Mouse (Mus musculus) brown adipose tissue, adult 24 weeks (tissue): ENCODE results near the gene Tmod1. TPM values are rescaled to one million over a fixed set of nuclear protein-coding genes. Genes with fewer than 3 reads are reported as not detected.

ENCODE experiments used
- H3K27ac ChIP-seq: fragments of 200-500 bp; replicated peaks from 2 replicates; pipeline ENCODE4 v1.5.1; 2012; ENCODE audit warnings: low read depth, mild to moderate bottlenecking, low read length
- H3K4me1 ChIP-seq: fragments of 200-500 bp; 2 replicates; pipeline ENCODE4 v1.6.1; 2012; ENCODE audit warnings: low read length, mixed read lengths; ENCODE audit not compliant: control insufficient read depth, insufficient read depth, insufficient read length
- H3K4me3 ChIP-seq: fragments of 200-500 bp; 2 replicates; pipeline ENCODE4 v1.5.1; 2012; ENCODE audit warnings: low read depth, mild to moderate bottlenecking, low read length, moderate library complexity; ENCODE audit not compliant: insufficient read depth
- polyA plus RNA-seq: library from polyadenylated mRNA; stranded (reverse); fragments of >200 nt; gene quantifications from 2 replicates; pipeline ENCODE4 v1.2.4, GENCODE M21; 2012; ENCODE audit not compliant: missing spikeins, insufficient read depth, insufficient read length

The Tmod1 gene
- polyA plus RNA-seq, 1 experiment: 2.3 TPM

DNA sequence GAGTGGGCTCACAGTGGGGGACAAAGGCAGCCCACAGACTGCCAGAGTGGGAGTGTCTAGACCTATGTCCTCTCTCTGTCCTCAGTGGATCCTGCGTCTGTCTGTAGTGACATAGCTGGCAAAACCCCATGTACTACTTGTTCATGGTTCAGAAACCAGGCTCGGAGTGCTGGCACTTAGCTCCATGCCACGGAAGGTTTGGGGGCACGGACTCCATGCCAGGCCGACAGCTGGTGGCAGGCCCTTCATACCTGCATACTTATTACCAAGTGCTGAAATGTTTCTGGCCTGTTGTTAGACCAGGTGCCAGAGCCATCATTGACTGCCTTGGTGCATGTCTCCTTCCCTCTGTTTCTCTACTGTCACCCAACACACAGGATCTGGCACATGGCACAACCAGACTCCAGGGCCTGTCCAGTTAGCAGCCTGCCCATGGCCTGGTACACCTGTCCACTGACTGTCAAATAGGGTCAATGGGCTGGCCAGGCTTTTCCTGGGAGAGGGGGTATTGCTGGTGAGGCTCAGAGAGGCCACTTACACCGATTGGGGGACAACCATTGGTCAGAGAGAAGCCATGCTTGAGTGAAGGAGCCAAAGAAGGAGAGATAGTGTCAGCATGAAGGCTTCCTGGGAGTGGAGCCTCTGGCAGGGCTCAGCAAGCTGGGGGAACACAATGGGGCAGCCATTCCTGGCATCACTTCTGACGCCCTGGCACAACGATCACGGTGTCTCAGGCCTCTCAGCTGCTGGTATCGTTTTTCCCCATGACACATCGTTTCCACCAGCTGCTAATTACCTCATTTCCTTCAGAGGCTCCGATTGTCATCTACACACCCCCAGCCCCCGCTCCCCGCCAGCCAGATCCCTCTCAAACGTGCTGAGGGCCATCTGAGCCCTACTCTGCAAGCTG, 56.4 kb downstream of the Tmod1 start:
- H3K27ac ChIP-seq: no peak overlapping the region

DNA sequence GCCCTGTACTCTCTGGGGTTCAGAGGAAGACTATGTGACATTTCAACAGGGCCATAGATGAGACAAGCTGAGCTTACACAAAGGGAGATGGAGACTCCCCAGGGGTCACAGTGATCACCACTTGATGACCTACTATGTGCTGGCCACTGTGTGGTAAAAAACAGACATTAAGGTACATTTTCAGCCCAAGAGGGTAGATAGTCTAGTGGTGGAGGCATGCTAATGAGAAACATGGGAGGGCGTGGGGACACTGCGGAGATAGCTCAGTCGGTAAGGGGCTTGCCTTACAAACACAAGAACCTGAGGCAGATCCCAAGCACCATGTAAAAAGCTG, 57.1 kb downstream of the Tmod1 start:
- no peak overlapping the region for H3K27ac ChIP-seq
- no peak overlapping the region for H3K4me3 ChIP-seq
- no peaks in the 10 kb centered on the region for H3K4me1 ChIP-seq

More for the DNA sequence above, 56.4 kb downstream of the Tmod1 start:
- Histone ChIP-seq H3K4me1 (no peaks in the 10 kb centered on the region), H3K4me3 (no peak overlapping the region)

DNA sequence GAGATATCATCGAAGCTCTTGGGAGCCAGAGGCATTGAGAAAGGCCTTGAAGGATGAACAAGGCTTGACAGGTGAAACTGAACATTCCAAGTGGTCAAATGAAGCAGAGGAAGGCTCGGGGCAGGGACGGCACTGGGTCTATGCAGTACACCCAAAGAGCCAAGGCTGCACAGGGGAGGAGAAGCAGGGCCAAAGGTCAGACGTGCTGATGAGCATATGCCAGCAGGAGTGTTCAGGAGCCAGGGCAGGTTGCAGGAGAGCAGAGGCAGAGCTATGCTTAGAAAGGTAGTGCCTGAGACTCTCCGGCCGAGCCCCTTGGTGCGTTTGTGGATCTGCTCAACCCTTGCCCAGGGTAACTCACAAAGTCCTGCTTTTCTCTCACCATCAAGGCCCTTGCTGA, 57.8 kb downstream of the Tmod1 start:
- H3K27ac ChIP-seq: no peak overlapping the region
- no peak overlapping the region for H3K4me3 ChIP-seq
- no peaks in the 10 kb centered on the region for H3K4me1 ChIP-seq

DNA sequence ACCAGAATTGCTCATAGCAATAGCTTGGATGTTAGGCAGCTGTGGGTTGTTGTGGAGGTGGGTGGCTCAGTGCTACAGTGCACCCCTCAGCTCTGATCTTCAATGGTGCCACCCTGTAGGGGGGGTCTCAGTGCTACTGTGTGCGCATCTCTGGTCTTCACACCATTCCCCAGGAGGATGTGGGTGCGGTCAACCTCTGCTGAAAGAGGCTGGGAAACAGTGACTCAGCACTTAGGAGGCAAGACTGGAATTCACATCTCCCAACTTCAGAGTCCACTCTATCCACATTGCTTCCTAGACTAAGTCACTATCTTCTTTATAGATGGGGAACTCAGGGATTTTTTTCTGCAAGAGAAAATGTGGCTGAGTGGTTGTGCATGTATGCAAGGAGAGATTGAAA, 58.9 kb downstream of the Tmod1 start:
- Histone ChIP-seq H3K27ac (no peak overlapping the region), H3K4me3 (no peak overlapping the region), H3K4me1 (no peaks in the 10 kb centered on the region)

DNA sequence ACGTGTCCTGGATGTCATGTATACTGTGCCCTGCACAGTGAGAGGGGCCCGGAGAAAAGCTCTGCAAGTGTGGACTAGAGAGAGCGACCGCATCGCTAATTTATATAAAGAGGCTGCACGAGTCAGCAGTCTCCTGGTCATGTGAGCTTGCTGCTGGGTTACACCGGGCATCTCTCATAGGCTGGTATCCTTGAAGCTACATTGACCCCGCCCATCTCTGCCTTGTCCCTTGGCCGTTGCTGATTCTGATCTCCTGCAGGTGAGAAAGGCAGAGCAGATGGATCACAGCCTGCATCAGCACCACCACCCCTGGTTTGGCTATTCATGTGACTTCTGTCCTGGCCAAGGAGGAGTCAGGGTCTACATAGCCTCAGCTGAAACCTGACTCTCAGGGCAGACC, 60.4 kb downstream of the Tmod1 start:
- 0 out of 2 replicates have a peak, but pooled peaks cover 3% of the 10 kb centered on the region for H3K4me1 ChIP-seq
- H3K4me3 ChIP-seq: no peak overlapping the region
- H3K27ac ChIP-seq: no peak overlapping the region

DNA sequence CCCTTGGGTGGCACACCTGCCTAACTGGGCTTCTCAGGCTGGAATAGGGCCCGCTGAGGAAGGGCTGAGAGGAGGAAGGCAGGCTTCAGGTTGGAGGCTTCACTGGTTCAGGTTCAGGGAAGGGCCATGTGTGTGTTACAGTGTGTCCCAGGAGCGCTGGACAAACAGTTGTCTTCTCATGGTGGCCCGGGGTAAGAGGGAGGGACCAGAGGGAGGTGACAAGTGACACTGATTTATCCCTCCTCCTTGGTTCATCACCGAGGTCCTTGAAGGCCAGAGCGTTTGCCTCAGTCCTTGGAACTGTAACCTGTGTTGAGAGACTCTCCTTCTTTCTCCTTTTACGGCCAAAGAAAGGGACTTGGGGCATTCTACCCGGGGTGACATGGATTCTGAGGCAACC, 61.8 kb downstream of the Tmod1 start:
- 0 out of 2 replicates have a peak, but pooled peaks cover 3% of the 10 kb centered on the region for H3K4me1 ChIP-seq
- no peak overlapping the region for H3K4me3 ChIP-seq
- H3K27ac ChIP-seq: no peak overlapping the region

DNA sequence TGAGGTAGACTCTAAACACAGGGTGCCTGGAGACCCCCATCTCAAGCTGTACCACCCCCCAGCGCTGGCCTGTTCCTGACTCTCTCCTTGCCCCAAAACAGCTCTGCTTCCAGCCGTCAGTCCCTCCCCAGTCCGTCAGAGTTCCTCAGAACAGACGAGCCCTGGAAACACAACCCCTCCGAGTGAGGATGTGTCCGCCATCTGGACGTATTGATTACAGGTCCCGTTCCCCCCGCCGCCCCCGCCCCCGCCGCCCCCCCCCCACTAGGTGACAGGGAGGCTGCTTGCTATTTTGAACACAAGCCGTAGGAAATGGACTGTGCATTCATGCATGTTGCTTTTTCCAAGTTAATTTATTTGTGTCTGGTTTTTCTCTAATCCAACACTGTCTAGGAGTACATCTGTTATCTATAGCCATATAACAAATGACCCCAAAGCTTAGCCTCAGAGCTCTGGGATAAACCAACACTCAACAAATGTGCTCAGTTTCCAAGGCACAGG, 62.5 kb downstream of the Tmod1 start:
- Histone ChIP-seq H3K4me1 (0 out of 2 replicates have a peak, but pooled peaks cover 3% of the 10 kb centered on the region), H3K27ac (no peak overlapping the region), H3K4me3 (no peak overlapping the region)

DNA sequence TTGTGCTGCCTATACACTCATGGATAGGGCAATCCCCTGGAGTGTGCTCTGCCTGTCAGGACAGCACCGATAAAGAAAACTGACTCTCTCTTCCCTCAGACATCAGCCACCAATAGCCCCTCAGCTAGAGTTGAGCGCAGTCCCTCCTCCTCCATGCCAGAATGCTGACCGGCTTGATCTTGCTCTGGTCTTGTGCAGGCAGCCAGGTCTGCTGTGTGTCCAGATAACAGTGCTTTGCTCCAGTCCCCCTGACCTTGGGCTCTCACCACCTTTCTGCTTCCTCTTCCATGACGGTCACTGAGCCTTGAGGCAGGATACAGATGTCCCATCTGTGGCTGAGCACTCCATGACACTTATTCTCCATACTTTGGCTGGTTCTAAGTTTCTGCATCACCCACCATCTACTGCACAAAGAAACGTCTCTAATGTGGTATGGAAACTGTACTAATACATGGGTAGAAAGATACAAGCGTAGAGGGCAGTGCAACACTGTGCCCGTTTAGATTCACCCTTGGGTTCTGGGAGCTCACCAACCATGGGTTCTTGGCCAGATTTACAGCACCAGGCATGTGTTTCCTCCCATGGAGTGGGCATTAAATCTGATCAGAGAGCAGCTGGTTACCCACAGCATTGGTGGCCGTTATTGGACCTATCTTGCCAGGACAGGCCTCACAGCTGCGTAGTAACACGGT, 63.5 kb downstream of the Tmod1 start:
- Histone ChIP-seq H3K4me1 (0 out of 2 replicates have a peak, but pooled peaks cover 3% of the 10 kb centered on the region), H3K4me3 (no peak overlapping the region), H3K27ac (no peak overlapping the region)

DNA sequence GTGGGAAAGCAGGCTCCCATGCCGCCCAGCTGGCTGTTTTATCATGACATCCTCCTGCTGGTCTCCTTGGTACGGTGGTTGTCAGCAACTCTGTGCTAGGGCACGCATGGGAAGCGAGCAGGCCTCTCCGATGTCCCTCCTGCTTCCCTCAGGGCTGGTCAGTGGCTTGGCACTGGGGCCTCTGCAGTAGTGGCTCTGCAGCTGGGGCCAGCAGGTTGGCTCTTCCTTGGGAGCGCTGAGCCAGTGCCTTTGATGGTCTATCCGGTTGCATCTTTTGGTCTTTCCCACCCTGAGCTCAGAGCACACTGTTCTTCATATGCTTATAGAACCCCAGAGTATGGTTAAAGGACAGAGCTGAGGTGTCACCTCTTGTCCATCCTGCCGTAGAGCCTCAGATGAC, 71.3 kb downstream of the Tmod1 start:
- Histone ChIP-seq H3K4me3 (no peak overlapping the region), H3K27ac (no peak overlapping the region), H3K4me1 (no peaks in the 10 kb centered on the region; the same call in 1 of the 2 replicates)

DNA sequence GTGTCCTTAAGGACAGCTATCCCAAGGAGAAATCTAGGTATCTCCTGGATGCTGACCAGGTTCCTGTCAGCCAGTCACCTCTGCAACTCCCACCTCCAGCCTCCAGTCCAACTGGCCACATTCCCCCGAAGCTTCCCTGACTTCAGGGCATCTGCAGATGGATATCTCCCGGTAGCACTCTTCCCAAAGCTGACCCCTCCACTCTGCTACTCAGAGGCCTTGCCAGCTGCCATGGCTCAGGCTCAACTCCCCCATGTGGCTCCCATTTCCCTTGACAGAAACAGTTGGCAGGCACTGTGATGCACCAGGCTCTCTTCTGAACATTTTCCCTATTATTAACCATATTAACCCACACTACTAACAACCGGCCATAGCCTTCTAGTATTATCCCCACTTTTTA, 72.6 kb downstream of the Tmod1 start:
- Histone ChIP-seq H3K4me1 (peaks cover under 1% of the 10 kb centered on the region; the same call in 1 of the 2 replicates), H3K27ac (no peak overlapping the region), H3K4me3 (no peak overlapping the region)

DNA sequence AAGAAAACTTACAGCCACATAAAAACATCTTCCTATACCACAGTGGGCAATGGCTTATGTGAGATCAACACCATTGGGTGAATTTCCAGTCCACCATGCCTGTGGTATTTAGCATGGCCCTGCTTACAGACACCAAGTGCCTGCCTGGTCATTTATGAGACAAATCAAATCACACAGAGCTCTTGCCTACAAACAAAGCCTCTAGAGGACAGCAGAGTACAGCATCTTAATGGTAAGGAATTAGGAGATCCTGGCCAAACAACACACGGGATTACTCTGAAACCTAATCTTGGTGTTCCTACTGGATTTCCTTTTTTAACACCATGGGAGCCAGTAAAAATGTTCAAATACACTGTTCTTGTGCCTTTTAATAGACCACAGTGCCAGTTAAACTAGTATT, 76.6 kb downstream of the Tmod1 start:
- no peak overlapping the region for H3K4me3 ChIP-seq
- H3K27ac ChIP-seq: no peak overlapping the region
- H3K4me1 ChIP-seq: peaks cover 8% of the 10 kb centered on the region

DNA sequence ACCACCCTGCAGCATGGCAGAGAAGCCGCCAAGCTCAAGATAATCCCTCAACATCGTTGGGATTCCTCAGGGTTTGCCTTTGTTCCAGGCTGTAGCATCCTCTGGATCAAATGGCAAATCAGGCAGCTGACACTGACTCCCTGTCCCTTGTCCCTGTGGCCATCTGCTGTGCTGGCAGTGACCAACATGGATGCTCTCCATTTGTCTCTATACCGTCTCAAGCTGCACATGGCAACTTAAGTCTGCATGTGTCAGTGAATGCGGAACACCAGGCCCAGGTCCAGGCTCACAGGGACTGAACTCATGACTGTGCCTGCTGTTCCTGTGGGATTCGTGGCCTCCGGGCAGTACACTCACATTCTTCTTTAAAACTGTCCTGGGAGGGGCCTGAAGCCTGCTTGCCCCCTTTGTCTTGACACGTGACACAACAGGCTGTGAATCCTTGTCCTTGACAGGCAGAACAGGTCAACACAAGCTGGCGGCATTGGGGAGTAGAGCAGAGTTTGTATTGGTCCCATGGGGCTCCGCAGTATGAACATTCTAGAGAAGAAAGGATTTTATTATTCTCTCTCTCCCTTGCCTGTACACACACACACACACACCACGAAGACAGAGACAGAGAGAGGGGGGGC, 77.9 kb downstream of the Tmod1 start:
- H3K4me3 ChIP-seq: no peak overlapping the region
- peaks cover 8% of the 10 kb centered on the region for H3K4me1 ChIP-seq
- H3K27ac ChIP-seq: peak overlapping the region; percentile 75

DNA sequence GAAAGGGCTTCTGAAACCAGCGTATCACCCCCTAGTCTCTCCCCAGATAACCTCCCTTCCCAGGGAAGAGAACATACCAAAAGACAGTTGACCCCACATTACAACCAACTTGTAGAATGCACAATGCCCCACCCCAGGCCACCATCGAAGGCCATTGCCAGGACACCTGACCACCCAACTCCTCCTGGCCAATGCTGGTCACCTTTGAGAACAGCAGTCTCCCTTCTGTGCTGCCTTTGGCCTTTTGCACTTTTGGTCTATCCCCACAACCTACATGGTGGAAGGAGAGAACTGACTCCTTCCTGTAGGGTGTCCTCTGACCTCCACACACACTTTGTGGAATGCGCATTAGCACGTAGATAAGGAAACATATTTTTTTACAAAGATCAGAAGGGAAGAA, 78.8 kb downstream of the Tmod1 start:
- no peak overlapping the region for H3K4me3 ChIP-seq
- peak overlapping the region; percentile 70 for H3K27ac ChIP-seq

DNA sequence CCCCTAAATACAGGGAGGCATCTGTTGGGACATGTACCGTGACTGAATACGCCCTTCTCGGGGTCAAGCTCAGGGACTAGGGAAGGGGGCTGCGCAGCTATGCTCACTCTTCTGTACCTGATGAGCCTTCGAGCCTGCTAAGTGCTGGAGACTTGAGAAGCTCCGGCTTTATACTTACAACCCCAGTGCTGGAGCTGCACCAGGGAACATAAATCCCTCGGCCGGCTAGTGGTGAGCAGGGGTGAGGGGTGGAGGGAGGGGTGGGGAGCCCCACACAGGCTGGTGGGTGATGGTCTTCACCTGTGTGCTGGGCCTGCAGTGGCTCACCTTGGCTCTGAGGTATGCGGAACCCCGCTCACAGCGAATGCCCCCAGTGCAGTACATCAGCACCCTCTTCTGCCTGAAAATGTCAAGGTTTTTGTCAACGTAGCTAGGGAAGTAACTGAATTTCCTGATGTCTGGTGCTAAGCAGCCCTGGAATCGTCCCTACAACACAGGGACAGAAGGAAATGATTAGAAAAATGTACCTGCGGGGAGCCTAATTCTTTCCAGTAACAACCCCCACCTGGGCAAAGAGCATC, 80.9 kb downstream of the Tmod1 start:
- H3K4me1 ChIP-seq: peaks cover 8% of the 10 kb centered on the region
- H3K4me3 ChIP-seq: no peak overlapping the region
- no peak overlapping the region for H3K27ac ChIP-seq

More for the DNA sequence above, 78.8 kb downstream of the Tmod1 start:
- H3K4me1 ChIP-seq: peaks cover 8% of the 10 kb centered on the region

DNA sequence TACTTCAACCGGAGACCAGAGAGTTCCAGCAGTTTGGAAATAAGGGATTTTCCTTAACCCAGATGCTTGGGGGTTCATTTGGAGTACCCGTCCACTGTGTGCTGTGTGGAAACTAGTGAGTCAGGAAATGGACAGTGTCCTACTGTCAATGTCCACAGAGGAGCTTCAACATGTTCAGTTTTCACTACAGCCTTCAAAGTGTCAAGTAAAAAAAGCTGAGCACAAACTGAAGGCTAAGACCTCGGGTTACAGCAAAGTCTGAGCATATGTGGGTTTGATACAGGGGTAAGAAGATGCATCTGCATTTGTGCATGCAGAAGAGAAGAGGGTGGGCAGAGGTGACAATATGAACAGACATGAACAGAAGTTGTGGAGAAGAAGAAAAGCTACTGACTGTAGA, 82.0 kb downstream of the Tmod1 start:
- Histone ChIP-seq H3K4me1 (peaks cover 8% of the 10 kb centered on the region), H3K4me3 (no peak overlapping the region), H3K27ac (no peak overlapping the region)
